Mouse (Mus musculus) CH12.LX (cell line): ENCODE measurements around the gene Vil1. TPM values are rescaled to one million over a fixed set of nuclear protein-coding genes. Genes with fewer than 3 reads are reported as not detected.

Source experiments
- DNase-seq: peaks from one replicate; pipeline ENCODE4 v3.0.0-alpha.2; 2013; ENCODE audit errors: extremely low read depth
- H3K27ac ChIP-seq: 2 replicates; pipeline ENCODE4 v1.5.1; 2012; ENCODE audit warnings: low read depth, mild to moderate bottlenecking, control low read depth, moderate library complexity; ENCODE audit not compliant: insufficient read depth
- H3K27me3 ChIP-seq: replicated peaks from 2 replicates; pipeline ENCODE3; 2012; ENCODE audit warnings: inconsistent platforms
- H3K36me3 ChIP-seq, 2 experiments: replicated peaks in 1 of 2; 2 replicates each; pipeline versions ENCODE3 to v1.6.1; 2012; ENCODE audit warnings: inconsistent platforms in 1 of 2, low read length in 1 of 2, mild to moderate bottlenecking in 1 of 2, mixed read lengths in 1 of 2, moderate library complexity in 1 of 2; ENCODE audit not compliant: control insufficient read depth in 1 of 2, insufficient read depth in 1 of 2
- H3K4me1 ChIP-seq, 2 experiments: 2 replicates each; pipeline ENCODE4 v1.6.1; 2012; ENCODE audit warnings: inconsistent platforms in 1 of 2, moderate library complexity in 1 of 2; ENCODE audit not compliant: insufficient read depth in 2 of 2, control insufficient read depth in 1 of 2
- H3K4me2 ChIP-seq: 2 replicates; pipeline ENCODE4 v1.6.1; 2012; ENCODE audit warnings: low read depth, mild to moderate bottlenecking, control low read depth; ENCODE audit not compliant: poor library complexity, insufficient read depth, severe bottlenecking
- H3K4me3 ChIP-seq, 3 experiments: fragments of 150-350 bp in 1 of 3; sonication (generic) in 1 of 3; replicated peaks in 1 of 3; 2 replicates each; pipeline versions ENCODE3 to v1.5.1; 2011 to 2012; ENCODE audit warnings: low read depth in 2 of 3, low read length in 2 of 3, mild to moderate bottlenecking in 2 of 3, moderate library complexity in 2 of 3, control low read depth in 1 of 3, improper control_type of control experiment in 1 of 3, inconsistent platforms in 1 of 3, mixed read lengths in 1 of 3; ENCODE audit not compliant: poor library complexity in 1 of 3
- H3K79me2 ChIP-seq: replicated peaks from 2 replicates; pipeline ENCODE4 v1.6.1; 2012; ENCODE audit warnings: mild to moderate bottlenecking, moderate library complexity; ENCODE audit not compliant: control insufficient read depth, poor library complexity, insufficient read depth, severe bottlenecking; ENCODE audit errors: extremely low read depth
- H3K9ac ChIP-seq: 2 replicates; pipeline ENCODE4 v1.6.1; 2012; ENCODE audit warnings: low read depth, mild to moderate bottlenecking, control low read depth, moderate library complexity; ENCODE audit not compliant: insufficient read depth
- H3K9me3 ChIP-seq: replicated peaks from 2 replicates; pipeline ENCODE3; 2012; ENCODE audit warnings: low read length, inconsistent platforms, mixed read lengths
- CHD1 ChIP-seq: IDR thresholded peaks from 2 replicates; pipeline ENCODE4 v1.6.1; 2012; ENCODE audit warnings: low read depth, low read length, improper control_type of control experiment, inconsistent platforms
- CHD2 ChIP-seq: IDR thresholded peaks from 2 replicates; pipeline ENCODE4 v1.6.1; 2011; ENCODE audit warnings: low read length, improper control_type of control experiment
- CTCF ChIP-seq, 2 experiments: IDR thresholded peaks in 1 of 2; conservative IDR thresholded peaks in 1 of 2; 2 replicates each; pipeline ENCODE4 v1.5.1; 2011 to 2012; ENCODE audit warnings: low read depth in 2 of 2, low read length in 2 of 2, improper control_type of control experiment in 1 of 2, inconsistent platforms in 1 of 2, mild to moderate bottlenecking in 1 of 2, moderate library complexity in 1 of 2
- ETS1 ChIP-seq: conservative IDR thresholded peaks from 2 replicates; pipeline ENCODE4 v1.6.1; 2012; ENCODE audit warnings: low read depth, mild to moderate bottlenecking, inconsistent platforms, low read length, improper control_type of control experiment, moderate library complexity
- GABPA ChIP-seq: IDR thresholded peaks from 2 replicates; pipeline ENCODE4 v1.6.1; 2012; ENCODE audit warnings: low read depth, low read length, improper control_type of control experiment, inconsistent platforms; ENCODE audit not compliant: insufficient replicate concordance
- IRF4 ChIP-seq: IDR thresholded peaks from 2 replicates; pipeline ENCODE4 v1.6.1; 2014; ENCODE audit warnings: low read depth, mild to moderate bottlenecking, inconsistent platforms, low read length, improper control_type of control experiment
- JUND ChIP-seq: conservative IDR thresholded peaks from 2 replicates; pipeline ENCODE4 v1.6.1; 2011; ENCODE audit warnings: low read depth, low read length, improper control_type of control experiment
- MAX ChIP-seq: IDR thresholded peaks from 2 replicates; pipeline ENCODE4 v1.6.1; 2011; ENCODE audit warnings: low read length, improper control_type of control experiment
- MEF2A ChIP-seq: IDR thresholded peaks from 2 replicates; pipeline ENCODE4 v1.6.1; 2014; ENCODE audit warnings: low read depth, mild to moderate bottlenecking, inconsistent platforms, low read length, improper control_type of control experiment, borderline replicate concordance
- MXI1 ChIP-seq: IDR thresholded peaks from 2 replicates; pipeline ENCODE4 v1.6.1; 2011; ENCODE audit warnings: mild to moderate bottlenecking, low read depth, low read length, improper control_type of control experiment
- NRF1 ChIP-seq: IDR thresholded peaks from 2 replicates; pipeline ENCODE4 v1.6.1; 2014; ENCODE audit warnings: low read depth, mild to moderate bottlenecking, inconsistent platforms, low read length, improper control_type of control experiment, moderate library complexity
- POLR2AphosphoS2 ChIP-seq: IDR thresholded peaks from 2 replicates; pipeline ENCODE4 v1.6.1; 2011; ENCODE audit warnings: low read depth, low read length, improper control_type of control experiment
- RAD21 ChIP-seq: IDR thresholded peaks from 2 replicates; pipeline ENCODE4 v1.6.1; 2011; ENCODE audit warnings: low read depth, mild to moderate bottlenecking, low read length, improper control_type of control experiment, moderate library complexity
- SIN3A ChIP-seq: IDR thresholded peaks from 2 replicates; pipeline ENCODE4 v1.6.1; 2012; ENCODE audit warnings: low read length, improper control_type of control experiment, inconsistent platforms
- SMC3 ChIP-seq: IDR thresholded peaks from 2 replicates; pipeline ENCODE4 v1.6.1; 2011; ENCODE audit warnings: low read depth, low read length, improper control_type of control experiment
- TCF12 ChIP-seq: IDR thresholded peaks from 2 replicates; pipeline ENCODE4 v1.6.1; 2014; ENCODE audit warnings: low read depth, mild to moderate bottlenecking, inconsistent platforms, low read length, improper control_type of control experiment
- UBTF ChIP-seq: IDR thresholded peaks from 2 replicates; pipeline ENCODE4 v1.6.1; 2012; ENCODE audit warnings: low read depth, mild to moderate bottlenecking, inconsistent platforms, low read length, improper control_type of control experiment, moderate library complexity
- ZC3H11A ChIP-seq: IDR thresholded peaks from 2 replicates; pipeline ENCODE4 v1.6.1; 2012; ENCODE audit warnings: low read depth, mild to moderate bottlenecking, inconsistent platforms, low read length, improper control_type of control experiment
- ZKSCAN1 ChIP-seq: IDR thresholded peaks from 2 replicates; pipeline ENCODE4 v1.6.1; 2012; ENCODE audit warnings: low read depth, inconsistent platforms, low read length, improper control_type of control experiment, borderline replicate concordance
- ZNF384 ChIP-seq: IDR thresholded peaks from 2 replicates; pipeline ENCODE4 v1.6.1; 2012; ENCODE audit warnings: low read depth, low read length, improper control_type of control experiment, inconsistent platforms
- dilution Hi-C: fragments of 300-500 bp; cut with MboI; formaldehyde crosslinking; loops from 2 replicates; pipeline ENCODE4 v1.14.3; 2020; ENCODE audit warnings: low sequenced_read_pairs; ENCODE audit not compliant: extremely low pct_unique_long_range_greater_than_20kb, extremely low pct_ligation_motif_present
- in situ Hi-C: fragments of 300-500 bp; cut with MboI; formaldehyde crosslinking; loops from 3 replicates; pipeline ENCODE4 v1.14.3; 2019; ENCODE audit warnings: low sequenced_read_pairs, low pct_ligation_motif_present, low pct_unique_long_range_greater_than_20kb, mixed read lengths
- polyA plus RNA-seq: library from polyadenylated mRNA; unstranded; fragments of >175 nt; gene quantifications from 2 replicates; pipeline ENCODE4 v1.2.1, GENCODE M21; 2012; ENCODE audit warnings: low read depth; ENCODE audit not compliant: insufficient read length
- total RNA-seq, 2 experiments: library from RNA; depleted of rRNA; stranded (reverse); fragments of 300-350 nt in 1 of 2; fragments of >200 nt in 1 of 2; gene quantifications; 2 replicates each; pipeline ENCODE4 v1.2.3; 2012 to 2014

Gene Vil1
- total and polyA plus RNA-seq, 3 experiments: 0.08 to 0.10 TPM; not detected in 1

DNA sequence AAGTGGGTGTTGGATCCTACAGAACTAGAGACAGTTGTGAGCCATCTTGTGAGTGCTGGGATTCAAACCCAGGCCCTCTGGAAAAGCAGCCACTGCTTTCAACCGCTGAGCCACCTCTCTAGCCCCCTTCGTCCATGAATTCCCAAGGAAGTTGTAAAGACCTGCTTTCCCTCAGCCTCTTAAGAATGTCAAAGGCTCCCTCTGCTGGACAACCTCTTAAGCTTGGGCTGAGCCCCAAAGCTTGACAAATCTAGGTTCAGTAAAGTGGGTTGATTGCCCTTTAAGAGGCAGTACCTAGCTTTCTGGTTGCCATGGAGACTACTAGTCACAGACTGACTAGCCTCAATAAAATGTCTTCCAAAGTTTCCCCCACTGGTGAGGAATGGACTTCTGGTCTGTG is 47.4 kb upstream of the Vil1 start, which contains the start of gene Catip:
Gene Catip (plus strand): TSS at position 297 of the 400 bp plus-strand sequence.
- DNase-seq: peak; percentile 88
- no peak within 1 kb of the TSS for H3K9ac ChIP-seq
- H3K9me3 ChIP-seq: no peaks in the 10 kb centered on the region
- dilution Hi-C loops (no loop called here), in situ Hi-C loops (loop anchor here (5.0 kb wide), 1 partner anchor 55 kb away; the partner anchor contains the start of gene Tmbim1)
- TF ChIP-seq RAD21: peak; percentile 97
- peak; percentile 99 for TF ChIP-seq SMC3
- TF ChIP-seq POLR2AphosphoS2: no peak
- TF ChIP-seq IRF4: no peak
- no peak for TF ChIP-seq MXI1
- no peak for TF ChIP-seq UBTF
- TF ChIP-seq ZNF384: no peak
- no peak for TF ChIP-seq NRF1
- no peak for TF ChIP-seq JUND
- TF ChIP-seq TCF12: no peak
- peak; percentile 92 for TF ChIP-seq ZC3H11A
- no peak for TF ChIP-seq GABPA
- no peak for TF ChIP-seq ETS1
- no peak for TF ChIP-seq CHD2
- TF ChIP-seq CTCF (conservative IDR thresholded peaks at IDR 0.05 in 1 of 2, IDR thresholded peaks at IDR 0.05 in 1 of 2; ENCODE audit: low read depth in 2 of 2, low read length in 2 of 2): peak; percentile 49 to 97; a peak in 3 of 4 replicates
- TF ChIP-seq ZKSCAN1: no peak
- no peak for TF ChIP-seq MAX
- TF ChIP-seq SIN3A: no peak
- no peak for TF ChIP-seq CHD1
- TF ChIP-seq MEF2A: no peak
- H3K4me1 ChIP-seq: peaks cover 36 to 68% of the 10 kb centered on the region in 2 experiments
- no peak within 1 kb of the TSS for H3K4me2 ChIP-seq
- no peaks in the 10 kb centered on the region for H3K27me3 ChIP-seq
- H3K4me3 ChIP-seq: no peak within 1 kb of the TSS
- H3K79me2 ChIP-seq: no peaks in the 10 kb centered on the region
- no peak within 1 kb of the TSS; the same call in 1 of the 2 replicates for H3K27ac ChIP-seq
- peaks cover 0 to 2% of the 10 kb centered on the region in 2 experiments for H3K36me3 ChIP-seq
